In the genomic region with DNA sequence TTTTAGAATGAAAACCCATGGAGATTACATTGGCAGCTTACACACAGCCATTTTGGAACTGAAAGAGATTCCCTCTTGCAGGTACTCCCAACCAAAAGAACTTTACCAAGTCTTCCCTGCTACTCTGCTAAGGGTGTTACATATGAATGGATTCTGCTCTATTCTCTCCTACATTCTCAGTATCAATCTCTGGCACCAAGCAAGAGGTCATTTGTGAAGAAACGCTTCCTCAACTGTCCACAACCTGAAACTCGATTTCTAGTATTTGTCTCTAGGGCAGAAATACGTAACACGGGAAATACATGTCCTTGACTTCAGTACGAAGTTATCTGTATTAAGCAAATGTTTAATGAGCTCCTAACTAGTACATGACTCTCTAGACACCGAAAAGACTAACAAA, we compare ENCODE assay signal across 9 mouse cellular contexts. TPM values are rescaled to one million over a fixed set of nuclear protein-coding genes. Genes with fewer than 3 reads are reported as not detected.
DNase-seq lines count a peak whose midpoint lies in the region; ATAC-seq and TF ChIP-seq lines count a peak whose summit lies in the region.
"Had no signal": no experiment of that assay in that cellular context is flagged by ENCODE, and none has a peak within 500 bp of the region (broad histone marks: within the 10 kb centered on the region; RNA-seq: fewer than 3 reads in every experiment).

No protein-coding gene starts in this region.

- no peaks in the 10 kb centered on the region for H3K27me3 ChIP-seq in heart, embryonic 16.5 days (ENCODE audit: control insufficient read depth, insufficient read depth, low read length)
- H3K27me3 ChIP-seq in hindbrain, embryonic 13.5 days, result no peaks in the 10 kb centered on the region
- H3K27me3 ChIP-seq in midbrain, embryonic 13.5 days, result no peaks in the 10 kb centered on the region

- no peak for DNase-seq in heart, adult 9 months (ENCODE audit: low spot score in 2 of 2)
- DNase-seq in cerebellum, postnatal 10 days, result no peak
- DNase-seq in spleen, postnatal 10 days (ENCODE audit: low spot score in 2 of 2), result no peak
- DNase-seq in cerebellum, adult 11-12 months, result no peak
- DNase-seq: gastrocnemius, postnatal 36 days had no signal

- 44% methylated on average over 6 of the region's 6 CpGs for WGBS in heart, embryonic 16.5 days
- 22% methylated on average over 6 of the region's 6 CpGs for WGBS in bone marrow, adult 2 months
- 66% methylated on average over 6 of the region's 6 CpGs for WGBS in hindbrain, embryonic 13.5 days
- WGBS in midbrain, embryonic 13.5 days, result 65% methylated on average over 6 of the region's 6 CpGs

- H3K4me2 ChIP-seq in heart, embryonic 16.5 days (ENCODE audit: low read depth, low read length), result peak overlapping the region; percentile 78
- peak overlapping the region; percentile 68 for H3K4me2 ChIP-seq in hindbrain, embryonic 13.5 days
- peak overlapping the region; percentile 67 for H3K4me2 ChIP-seq in midbrain, embryonic 13.5 days (replicated peaks)

- no peaks in the 10 kb centered on the region for H3K9me3 ChIP-seq in heart, embryonic 16.5 days (replicated peaks; ENCODE audit: control insufficient read depth, low read length)
- no peaks in the 10 kb centered on the region for H3K9me3 ChIP-seq in hindbrain, embryonic 13.5 days
- no peaks in the 10 kb centered on the region for H3K9me3 ChIP-seq in midbrain, embryonic 13.5 days

- peaks cover 11% of the 10 kb centered on the region for H3K4me1 ChIP-seq in heart, embryonic 16.5 days (ENCODE audit: control insufficient read depth, insufficient read depth, low read length)
- H3K4me1 ChIP-seq in bone marrow, adult 2 months (ENCODE audit: control insufficient read depth, insufficient read depth, low read length), result no peaks in the 10 kb centered on the region
- H3K4me1 ChIP-seq in hindbrain, embryonic 13.5 days (replicated peaks), result peaks cover 13% of the 10 kb centered on the region
- H3K4me1 ChIP-seq in midbrain, embryonic 13.5 days (replicated peaks), result peaks cover 12% of the 10 kb centered on the region

- peak overlapping the region; percentile 77 for H3K4me3 ChIP-seq in heart, embryonic 16.5 days (ENCODE audit: low read length)
- peak overlapping the region; percentile 78 for H3K4me3 ChIP-seq in bone marrow, adult 2 months (replicated peaks; ENCODE audit: control insufficient read depth, low read depth, low read length)
- H3K4me3 ChIP-seq in hindbrain, embryonic 13.5 days, result peak overlapping the region; percentile 45
- peak overlapping the region; percentile 62 for H3K4me3 ChIP-seq in midbrain, embryonic 13.5 days (replicated peaks)

- no peak for TF ChIP-seq POLR2A in bone marrow, adult 2 months (IDR thresholded peaks at IDR 0.05; ENCODE audit: borderline replicate concordance, control insufficient read depth, low read depth, low read length)

- no peak overlapping the region for H3K27ac ChIP-seq in heart, embryonic 16.5 days (ENCODE audit: low read length)
- no peak overlapping the region for H3K27ac ChIP-seq in bone marrow, adult 2 months (ENCODE audit: control insufficient read depth, insufficient read depth, low read depth, low read length, poor library complexity)
- no peak overlapping the region for H3K27ac ChIP-seq in hindbrain, embryonic 13.5 days
- H3K27ac ChIP-seq in midbrain, embryonic 13.5 days, result no peak overlapping the region

- no peak for ATAC-seq in heart, embryonic 16.5 days (replicated peaks; ENCODE audit: extremely low read depth, insufficient read depth, low FRiP score)
- ATAC-seq in hindbrain, embryonic 13.5 days (ENCODE audit: low FRiP score), result no peak
- ATAC-seq in midbrain, embryonic 13.5 days, result no peak

- H3K9ac ChIP-seq in heart, embryonic 16.5 days (ENCODE audit: low read length), result peak overlapping the region; percentile 85
- no peak overlapping the region for H3K9ac ChIP-seq in hindbrain, embryonic 13.5 days
- H3K9ac ChIP-seq in midbrain, embryonic 13.5 days (replicated peaks), result no peak overlapping the region

- no peak for TF ChIP-seq CTCF in bone marrow, adult 2 months (IDR thresholded peaks at IDR 0.05; ENCODE audit: control insufficient read depth, insufficient read depth, low read length)

- no peaks in the 10 kb centered on the region; the same call in 1 of the 2 replicates for H3K36me3 ChIP-seq in heart, embryonic 16.5 days (ENCODE audit: control insufficient read depth, insufficient read depth)
- no peaks in the 10 kb centered on the region; the same call in 1 of the 2 replicates for H3K36me3 ChIP-seq in hindbrain, embryonic 13.5 days
- no peaks in the 10 kb centered on the region for H3K36me3 ChIP-seq in midbrain, embryonic 13.5 days

RNA-seq across cellular contexts. Expression of a gene that starts 0.8 kb away (rescaled TPM):
- 34.0 and 40.7 TPM in 2 replicates for polyA plus RNA-seq in heart, embryonic 16.5 days (2015; fragmentation: Nextera tagmentation; extraction: Ambion mirVana)
- polyA plus RNA-seq in bone marrow, adult 2 months (2011; ENCODE audit: insufficient read depth, insufficient read length, low replicate concordance, missing spikeins), result 8.8 and 10.8 TPM in 2 replicates
- polyA plus RNA-seq in hindbrain, embryonic 13.5 days (2015; fragmentation: Nextera tagmentation; extraction: Ambion mirVana), result 28.5 and 30.4 TPM in 2 replicates
- 33.2 and 35.1 TPM in 2 replicates for polyA plus RNA-seq in midbrain, embryonic 13.5 days (2015; fragmentation: Nextera tagmentation; extraction: Ambion mirVana)

RNA-seq across cellular contexts. Expression of a gene that starts 12.5 kb away (rescaled TPM):
- polyA plus RNA-seq in heart, embryonic 16.5 days (2015; fragmentation: Nextera tagmentation; extraction: Ambion mirVana), result 10.5 and 11.1 TPM in 2 replicates
- 17.1 and 20.8 TPM in 2 replicates for polyA plus RNA-seq in bone marrow, adult 2 months (2011; ENCODE audit: insufficient read depth, insufficient read length, low replicate concordance, missing spikeins)
- polyA plus RNA-seq in hindbrain, embryonic 13.5 days (2015; fragmentation: Nextera tagmentation; extraction: Ambion mirVana), result 15.1 and 15.8 TPM in 2 replicates
- polyA plus RNA-seq in midbrain, embryonic 13.5 days (2015; fragmentation: Nextera tagmentation; extraction: Ambion mirVana), result 20.6 and 21.4 TPM in 2 replicates

RNA-seq across cellular contexts. Expression of a gene that starts 23.2 kb away (rescaled TPM):
- polyA plus RNA-seq in heart, embryonic 16.5 days (2015; fragmentation: Nextera tagmentation; extraction: Ambion mirVana), result 177 and 193 TPM in 2 replicates
- polyA plus RNA-seq in bone marrow, adult 2 months (2011; ENCODE audit: insufficient read depth, insufficient read length, low replicate concordance, missing spikeins), result 186 and 240 TPM in 2 replicates
- 335 and 355 TPM in 2 replicates for polyA plus RNA-seq in hindbrain, embryonic 13.5 days (2015; fragmentation: Nextera tagmentation; extraction: Ambion mirVana)
- polyA plus RNA-seq in midbrain, embryonic 13.5 days (2015; fragmentation: Nextera tagmentation; extraction: Ambion mirVana), result 370 and 407 TPM in 2 replicates
